Mouse (Mus musculus) intestine, postnatal 0 days (tissue): ENCODE measurements around the gene Glra3. TPM values are rescaled to one million over a fixed set of nuclear protein-coding genes. Genes with fewer than 3 reads are reported as not detected.

Experiments
- ATAC-seq: fragments of 200-750 bp; cut with Nextera tagmentation; 2 replicates; pipeline ENCODE4 v1.8.0; 2017; ENCODE audit warnings: mild to moderate bottlenecking, moderate TSS enrichment, moderate library complexity
- H3K27ac ChIP-seq: fragments of 300-500 bp; sonication (generic); 2 replicates; pipeline ENCODE4 v1.5.1; 2014; ENCODE audit warnings: mild to moderate bottlenecking, low read depth, low read length, moderate library complexity
- H3K27me3 ChIP-seq: fragments of 300-500 bp; sonication (generic); replicated peaks from 2 replicates; pipeline ENCODE4 v1.6.1; 2014; ENCODE audit warnings: low read length, mixed read lengths; ENCODE audit not compliant: control insufficient read depth, insufficient read depth
- H3K36me3 ChIP-seq: fragments of 300-500 bp; sonication (generic); 2 replicates; pipeline ENCODE4 v1.6.1; 2014; ENCODE audit warnings: mild to moderate bottlenecking, moderate library complexity; ENCODE audit not compliant: control insufficient read depth, insufficient read depth
- H3K4me1 ChIP-seq: fragments of 300-500 bp; sonication (generic); replicated peaks from 2 replicates; pipeline ENCODE4 v1.6.1; 2014; ENCODE audit warnings: antibody characterized with exemption, low read length, mixed read lengths; ENCODE audit not compliant: control insufficient read depth, insufficient read depth
- H3K4me2 ChIP-seq: fragments of 300-500 bp; sonication (generic); replicated peaks from 2 replicates; pipeline ENCODE4 v1.6.1; 2014; ENCODE audit warnings: low read depth, mild to moderate bottlenecking, moderate library complexity
- H3K4me3 ChIP-seq: fragments of 300-500 bp; sonication (generic); 2 replicates; pipeline ENCODE4 v1.5.1; 2014; ENCODE audit warnings: low read depth, low read length
- H3K9ac ChIP-seq: fragments of 300-500 bp; sonication (generic); 2 replicates; pipeline ENCODE4 v1.6.1; 2014; ENCODE audit warnings: mild to moderate bottlenecking, low read depth, low read length
- H3K9me3 ChIP-seq: fragments of 300-500 bp; sonication (generic); 2 replicates; pipeline ENCODE4 v1.6.1; 2016; ENCODE audit warnings: mixed run types; ENCODE audit not compliant: control insufficient read depth
- CTCF ChIP-seq: sonication (generic); IDR thresholded peaks from 2 replicates; pipeline ENCODE4 v1.5.1; 2016; ENCODE audit warnings: low read depth, mild to moderate bottlenecking, control low read depth, antibody characterized with exemption, moderate library complexity
- WGBS: fragments of 180-500 bp; shearing (Covaris S2); extraction: QIAGEN DNeasy Blood & Tissue Kit; methylation state at CpG from one replicate; pipeline ENCODE4 v1.1.7; 2014; 5-methylcytosine and 5-hydroxymethylcytosine counted together
- polyA plus RNA-seq: library from polyadenylated mRNA; unstranded; fragments of >200 nt; fragmentation: Nextera tagmentation; extraction: Ambion mirVana; gene quantifications from 2 replicates; pipeline ENCODE4 v1.2.1, GENCODE M21; 2015

The Glra3 gene
- polyA plus RNA-seq = not detected in 2 replicates

DNA sequence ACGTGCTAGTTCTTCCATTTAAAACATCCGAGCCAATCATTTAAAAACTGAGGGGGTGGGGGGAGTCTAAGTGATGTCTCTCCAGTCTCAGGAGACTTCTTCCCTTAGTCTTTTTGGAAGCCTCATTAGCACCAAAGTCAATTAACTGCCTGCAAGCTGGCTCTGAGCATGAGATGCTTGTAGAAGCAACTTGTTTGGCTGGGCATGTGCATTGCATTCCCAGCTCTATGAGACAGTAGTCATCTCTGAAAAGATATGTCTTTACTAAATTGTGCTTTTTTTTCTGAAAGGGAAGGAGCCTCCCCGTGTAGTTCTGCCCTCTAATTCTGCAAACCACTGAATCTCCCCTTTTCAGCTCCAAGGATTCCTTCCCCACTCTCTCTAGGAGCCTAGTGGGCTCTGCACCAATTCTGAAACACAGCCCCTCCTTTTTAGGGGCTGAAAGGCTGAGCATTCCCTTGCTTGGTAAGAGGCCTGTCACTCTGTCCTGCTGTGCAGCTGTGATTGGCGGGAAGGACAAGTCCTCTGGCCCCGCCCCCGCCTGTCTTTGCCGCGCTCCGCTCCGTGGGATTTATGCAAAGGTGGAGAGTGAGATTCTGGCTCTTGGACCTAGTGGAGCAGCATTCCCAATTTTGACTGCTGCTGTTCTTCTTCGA, at the start of gene Glra3:
TSS of gene Glra3 (plus strand) at position 591 of the 656 bp plus-strand sequence.
- H3K4me2 ChIP-seq = no peak within 1 kb of the TSS
- 14% methylated on average over 11 of the region's 11 CpGs for WGBS
- ATAC-seq = no peak

DNA sequence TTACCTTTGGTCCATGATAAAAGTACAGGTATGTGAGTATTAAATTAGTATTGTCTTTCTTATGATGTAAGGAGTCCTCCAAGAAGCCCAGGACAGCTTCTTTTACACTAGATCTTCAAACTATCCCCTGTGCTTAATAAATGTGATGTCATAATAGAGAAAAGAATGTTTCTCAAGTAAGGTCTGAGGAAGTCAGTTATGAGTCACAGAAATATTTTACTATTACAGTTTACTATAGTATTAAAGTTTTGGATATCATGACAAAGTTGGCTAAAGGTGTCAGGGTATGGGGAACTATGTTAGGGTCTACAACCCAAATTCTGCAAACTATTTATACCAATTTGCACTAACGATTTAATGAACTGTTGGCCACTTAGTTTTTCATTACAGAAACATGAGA, 33.4 kb upstream of the Glra3 start, which contains the start of gene Adam29:
TSS of gene Adam29 (minus strand) at position 101 of the 400 bp plus-strand sequence.
- H3K9me3 ChIP-seq = no peaks in the 10 kb centered on the region
- no peak within 1 kb of the TSS for H3K4me2 ChIP-seq
- WGBS = 73% methylated on average over 1 of the region's 1 CpGs
- no peaks in the 10 kb centered on the region for H3K4me1 ChIP-seq
- no peak within 1 kb of the TSS for H3K27ac ChIP-seq
- no peaks in the 10 kb centered on the region for H3K36me3 ChIP-seq
- no peak within 1 kb of the TSS for H3K9ac ChIP-seq
- no peak within 1 kb of the TSS for H3K4me3 ChIP-seq
- H3K27me3 ChIP-seq = no peaks in the 10 kb centered on the region
- TF ChIP-seq CTCF = no peak
- no peak for ATAC-seq

More for the DNA sequence above, at the start of gene Glra3:
- Histone ChIP-seq H3K4me1 (no peaks in the 10 kb centered on the region), H3K36me3 (no peaks in the 10 kb centered on the region), H3K27me3 (no peaks in the 10 kb centered on the region), H3K9ac (no peak within 1 kb of the TSS), H3K4me3 (no peak within 1 kb of the TSS), H3K27ac (no peak within 1 kb of the TSS), H3K9me3 (no peaks in the 10 kb centered on the region)
- TF ChIP-seq CTCF = no peak

DNA sequence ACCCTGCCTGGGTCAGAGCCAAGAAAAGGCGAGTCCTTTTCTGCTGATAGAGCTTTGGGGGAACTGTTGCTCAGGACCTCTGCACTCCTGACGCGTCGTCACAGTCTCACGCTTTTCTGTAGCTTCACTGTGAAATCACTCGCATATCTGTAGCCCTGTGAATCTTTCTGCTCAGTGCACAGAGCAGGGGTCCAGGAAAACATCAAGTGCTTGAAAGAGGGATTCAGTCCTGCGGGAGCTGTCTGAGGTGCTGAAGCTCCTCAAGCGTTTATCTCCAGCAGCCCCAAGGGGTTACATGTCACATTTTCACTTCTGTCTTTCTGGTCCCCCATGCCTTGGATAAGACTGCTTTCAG, 243 bp downstream of the Glra3 start:
- Histone ChIP-seq H3K4me1 (no peaks in the 10 kb centered on the region), H3K9ac (no peak overlapping the region), H3K4me3 (no peak overlapping the region), H3K27me3 (no peaks in the 10 kb centered on the region), H3K36me3 (no peaks in the 10 kb centered on the region), H3K27ac (no peak overlapping the region), H3K9me3 (no peaks in the 10 kb centered on the region), H3K4me2 (no peak overlapping the region)
- ATAC-seq = no peak
- no peak for TF ChIP-seq CTCF
- 2% methylated on average over 8 of the region's 8 CpGs for WGBS

DNA sequence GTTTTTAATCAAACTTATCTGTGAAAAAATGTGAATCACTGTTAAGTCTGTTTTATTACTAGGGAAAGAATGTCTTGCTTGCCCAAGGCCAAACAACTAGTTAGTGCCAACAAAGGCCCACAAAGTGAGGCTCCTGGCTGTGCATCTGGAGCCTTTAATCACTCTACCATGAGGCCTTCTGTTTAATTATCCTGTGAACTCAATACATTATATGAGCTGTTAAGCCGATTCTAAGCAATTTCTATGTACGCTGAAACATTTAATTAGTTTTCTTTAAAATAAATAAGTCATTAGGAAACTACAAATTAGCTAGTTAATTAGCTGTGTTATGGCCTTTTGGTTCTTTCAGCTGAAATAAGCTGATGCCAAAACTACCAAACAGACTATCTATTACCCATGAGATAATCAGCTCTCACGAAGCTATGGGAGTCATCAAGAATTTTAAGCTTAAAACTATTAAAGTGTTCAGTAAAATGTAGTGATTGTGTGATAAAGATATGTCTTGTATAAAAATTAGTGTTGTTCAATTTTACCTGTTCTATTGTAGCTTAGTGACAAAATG, 24.6 kb downstream of the Glra3 start:
- no peak overlapping the region for H3K27ac ChIP-seq
- no peaks in the 10 kb centered on the region for H3K4me1 ChIP-seq
- H3K27me3 ChIP-seq = no peaks in the 10 kb centered on the region
- H3K9ac ChIP-seq = no peak overlapping the region
- no peak overlapping the region for H3K4me3 ChIP-seq
- no peak for ATAC-seq
- no peak for TF ChIP-seq CTCF
- H3K4me2 ChIP-seq = no peak overlapping the region
- no peaks in the 10 kb centered on the region for H3K9me3 ChIP-seq
- no peaks in the 10 kb centered on the region for H3K36me3 ChIP-seq
- WGBS = 79% methylated on average over 3 of the region's 3 CpGs

DNA sequence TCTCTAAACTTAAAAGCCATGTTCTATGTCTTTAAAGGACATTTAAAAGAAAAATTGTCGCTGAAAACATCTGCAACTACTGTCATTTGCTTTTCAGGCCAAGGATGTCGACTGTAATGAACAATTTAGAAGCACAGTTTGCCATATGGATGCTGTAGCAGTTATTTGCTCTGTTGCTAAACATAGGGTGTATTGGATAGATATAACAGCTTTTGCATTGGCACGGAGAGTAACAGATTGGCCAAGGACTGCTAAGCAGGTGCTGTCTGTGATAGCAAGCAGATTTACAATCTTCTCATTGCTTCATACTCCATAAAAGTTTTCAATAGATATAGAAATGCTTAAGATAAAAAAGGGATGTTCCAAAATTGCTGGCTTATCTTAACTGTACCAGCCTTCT, 57.6 kb downstream of the Glra3 start:
- no peak for TF ChIP-seq CTCF
- Histone ChIP-seq H3K27ac (no peak overlapping the region), H3K4me1 (no peaks in the 10 kb centered on the region), H3K4me2 (no peak overlapping the region), H3K36me3 (no peaks in the 10 kb centered on the region), H3K4me3 (no peak overlapping the region), H3K27me3 (no peaks in the 10 kb centered on the region), H3K9ac (no peak overlapping the region), H3K9me3 (no peaks in the 10 kb centered on the region)
- WGBS = 56% methylated on average over 3 of the region's 3 CpGs
- no peak for ATAC-seq

DNA sequence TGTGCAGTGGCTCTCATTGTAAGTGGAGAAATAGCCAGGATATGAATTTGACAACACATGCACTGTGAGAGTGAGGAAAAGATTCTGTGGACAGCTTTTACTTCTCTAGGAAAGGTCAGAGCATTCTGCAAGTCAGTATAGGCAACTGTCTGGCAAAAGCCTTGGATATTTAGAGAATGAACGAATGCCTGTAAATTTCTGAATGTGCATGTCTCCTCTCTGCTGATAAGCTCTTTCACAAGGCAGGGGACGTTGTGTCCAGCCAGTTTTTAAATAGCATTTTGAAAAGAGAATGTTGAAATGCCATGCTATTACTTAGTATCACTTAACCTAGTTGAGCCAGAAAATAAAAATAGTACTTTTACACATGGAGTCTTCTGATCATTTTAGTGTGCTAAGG, 114.1 kb downstream of the Glra3 start:
- Histone ChIP-seq H3K27ac (no peak overlapping the region), H3K27me3 (no peaks in the 10 kb centered on the region), H3K36me3 (no peaks in the 10 kb centered on the region), H3K4me1 (no peaks in the 10 kb centered on the region), H3K9ac (no peak overlapping the region), H3K9me3 (no peaks in the 10 kb centered on the region), H3K4me2 (no peak overlapping the region), H3K4me3 (no peak overlapping the region)
- WGBS = 59% methylated on average over 2 of the region's 2 CpGs
- TF ChIP-seq CTCF = no peak
- ATAC-seq = no peak
